In the genomic region with DNA sequence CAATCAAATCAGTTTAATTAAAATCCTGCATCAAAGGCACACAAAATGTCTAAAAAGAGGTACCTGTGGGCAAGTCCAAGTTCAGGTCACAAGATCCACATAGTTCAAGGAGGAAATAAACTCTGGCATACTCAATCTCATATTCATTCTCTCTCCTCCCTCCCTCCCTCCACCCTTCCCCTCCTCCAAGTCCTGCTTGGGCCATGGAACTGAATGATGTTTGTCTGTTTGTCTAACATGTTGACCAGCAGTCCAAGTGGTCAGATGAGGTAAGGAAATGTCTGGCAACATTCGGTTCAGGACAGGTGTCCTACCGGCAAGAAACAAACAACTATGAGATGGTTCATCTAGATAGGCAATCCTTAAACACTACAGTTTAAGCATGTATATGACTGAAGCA, we compare ENCODE assay signal across 40 mouse cellular contexts. TPM values are rescaled to one million over a fixed set of nuclear protein-coding genes. Genes with fewer than 3 reads are reported as not detected.
"Had no signal": no experiment of that assay in that cellular context is flagged by ENCODE, and none has a peak within 500 bp of the region (broad histone marks: within the 10 kb centered on the region; RNA-seq: fewer than 3 reads in every experiment).

No protein-coding gene starts in this region.

- ATAC-seq: hindbrain, embryonic 16.5 days; hindbrain, postnatal 0 days; inflammation-experienced regulatory T-cells, adult 6 months; intestine, embryonic 15.5 days; intestine, embryonic 16.5 days; intestine, postnatal 0 days had no signal

- H3K9ac ChIP-seq: heart, embryonic 12.5 days; heart, embryonic 13.5 days; heart, embryonic 15.5 days; hindbrain, embryonic 12.5 days; hindbrain, embryonic 13.5 days; hindbrain, embryonic 14.5 days; hindbrain, embryonic 15.5 days; intestine, embryonic 15.5 days; kidney, embryonic 15.5 days had no signal

- H3K4me3 ChIP-seq: heart, embryonic 10.5 days; heart, embryonic 12.5 days; heart, embryonic 13.5 days; heart, embryonic 15.5 days; hindbrain, embryonic 10.5 days; hindbrain, embryonic 12.5 days; hindbrain, embryonic 13.5 days; hindbrain, embryonic 15.5 days; intestine, embryonic 15.5 days; kidney, embryonic 15.5 days; layer of hippocampus, adult 2 months had no signal

- H3K4me1 ChIP-seq: heart, embryonic 10.5 days; heart, embryonic 12.5 days; heart, embryonic 13.5 days; heart, embryonic 15.5 days; hindbrain, embryonic 10.5 days; hindbrain, embryonic 12.5 days; hindbrain, embryonic 13.5 days; hindbrain, embryonic 15.5 days; intestine, embryonic 15.5 days; kidney, embryonic 15.5 days had no signal

- H3K27ac ChIP-seq: heart, embryonic 10.5 days; heart, embryonic 13.5 days; heart, embryonic 15.5 days; hindbrain, embryonic 10.5 days; hindbrain, embryonic 12.5 days; hindbrain, embryonic 13.5 days; hindbrain, embryonic 14.5 days; hindbrain, embryonic 15.5 days; hindbrain, postnatal 0 days; intestine, embryonic 15.5 days; kidney, embryonic 15.5 days; kidney, postnatal 0 days; layer of hippocampus, adult 2 months had no signal

- DNase-seq: heart, postnatal 10 days; heart, postnatal 14 days; heart, postnatal 36 days; heart, postnatal 4 days; kidney, adult 11 months; kidney, adult 18-20 months; kidney, adult 2 months; kidney, adult 8-10 months; kidney, adult 9 months; kidney, postnatal 10 days; kidney, postnatal 14 days; kidney, postnatal 25 days; kidney, postnatal 36 days; kidney, postnatal 4 days; layer of hippocampus, adult 9-11 months; layer of hippocampus, postnatal 36 days had no signal

- H3K9me3 ChIP-seq: heart, embryonic 10.5 days; heart, embryonic 12.5 days; heart, embryonic 13.5 days; heart, embryonic 15.5 days; hindbrain, embryonic 10.5 days; hindbrain, embryonic 12.5 days; hindbrain, embryonic 13.5 days; hindbrain, embryonic 15.5 days; intestine, embryonic 15.5 days; kidney, embryonic 15.5 days had no signal

- H3K27me3 ChIP-seq: heart, embryonic 12.5 days; heart, embryonic 13.5 days; heart, embryonic 15.5 days; hindbrain, embryonic 12.5 days; hindbrain, embryonic 13.5 days; hindbrain, embryonic 15.5 days; intestine, embryonic 15.5 days; kidney, embryonic 15.5 days had no signal

- H3K4me2 ChIP-seq: heart, embryonic 12.5 days; heart, embryonic 13.5 days; heart, embryonic 15.5 days; hindbrain, embryonic 12.5 days; hindbrain, embryonic 13.5 days; hindbrain, embryonic 14.5 days; hindbrain, embryonic 15.5 days; intestine, embryonic 15.5 days; kidney, embryonic 15.5 days had no signal

RNA-seq across cellular contexts. Expression of gene Tcfl5, which starts 34.2 kb away (rescaled TPM):
- total RNA-seq: heart, adult 8-10 months; hematopoietic stem cell, adult 5-6 weeks had no signal
- polyA plus RNA-seq: heart, embryonic 13.5 days; heart, embryonic 14.5 days; heart, embryonic 16.5 days; heart, postnatal 0 days; intestine, embryonic 15.5 days; large intestine, adult 2 months had no signal
